Mouse (Mus musculus): ENCODE results near the gene Mettl16. TPM values are rescaled to one million over a fixed set of nuclear protein-coding genes. Genes with fewer than 3 reads are reported as not detected.

Mettl16 gene
- polyA plus RNA-seq, 1 experiment from 2014 or later = 62.2 TPM

Small RNA genes lying within 50 kb of the gene (microRNA-seq; reads per million reads assigned to microRNA genes)
- not detected for gene Mir6926

Other genes starting within 250 kb of the Mettl16 start
- gene Rap1gap2, start 159.9 kb upstream of the Mettl16 start, polyA plus RNA-seq (2016; fragmentation: Nextera tagmentation; extraction: Ambion mirVana) = 3.6 and 3.7 TPM in 2 replicates
- 1.4 and 2.0 TPM in 2 replicates for gene Ccdc92b, start 151.2 kb upstream of the Mettl16 start, polyA plus RNA-seq (2016; fragmentation: Nextera tagmentation; extraction: Ambion mirVana)
- 23.8 and 24.4 TPM in 2 replicates for gene Cluh, start 121.3 kb upstream of the Mettl16 start, polyA plus RNA-seq (2016; fragmentation: Nextera tagmentation; extraction: Ambion mirVana)
- gene Pafah1b1, start 46.2 kb upstream of the Mettl16 start, polyA plus RNA-seq (2016; fragmentation: Nextera tagmentation; extraction: Ambion mirVana) = 61.8 and 64.1 TPM in 2 replicates
- gene Mnt, start 60.1 kb downstream of the Mettl16 start, polyA plus RNA-seq (2016; fragmentation: Nextera tagmentation; extraction: Ambion mirVana) = 6.4 TPM in 2 replicates
- 7.5 and 7.9 TPM in 2 replicates for gene Sgsm2, start 126.2 kb downstream of the Mettl16 start, polyA plus RNA-seq (2016; fragmentation: Nextera tagmentation; extraction: Ambion mirVana)
- gene Tsr1, start 127.2 kb downstream of the Mettl16 start, polyA plus RNA-seq (2016; fragmentation: Nextera tagmentation; extraction: Ambion mirVana) = 39.2 and 44.5 TPM in 2 replicates
- gene Smg6, start 155.0 kb downstream of the Mettl16 start, polyA plus RNA-seq (2016; fragmentation: Nextera tagmentation; extraction: Ambion mirVana) = 23.3 and 24.1 TPM in 2 replicates
- gene Srr, start 155.1 kb downstream of the Mettl16 start, polyA plus RNA-seq (2016; fragmentation: Nextera tagmentation; extraction: Ambion mirVana) = 29.9 and 30.0 TPM in 2 replicates

Data from embryonic facial prominence, embryonic 12.5 days (tissue).